Mouse (Mus musculus): Measurements from ENCODE around the gene Olfr69. TPM values are rescaled to one million over a fixed set of nuclear protein-coding genes. Genes with fewer than 3 reads are reported as not detected.
"Not testable (repeated sequence)": the region's sequence is repeated elsewhere in the genome, so short reads cannot be mapped to it uniquely, and the experiment has no call there.

Olfr69 gene
- total RNA-seq (2021) = not detected
- long read RNA-seq = 0 reads

DNA sequence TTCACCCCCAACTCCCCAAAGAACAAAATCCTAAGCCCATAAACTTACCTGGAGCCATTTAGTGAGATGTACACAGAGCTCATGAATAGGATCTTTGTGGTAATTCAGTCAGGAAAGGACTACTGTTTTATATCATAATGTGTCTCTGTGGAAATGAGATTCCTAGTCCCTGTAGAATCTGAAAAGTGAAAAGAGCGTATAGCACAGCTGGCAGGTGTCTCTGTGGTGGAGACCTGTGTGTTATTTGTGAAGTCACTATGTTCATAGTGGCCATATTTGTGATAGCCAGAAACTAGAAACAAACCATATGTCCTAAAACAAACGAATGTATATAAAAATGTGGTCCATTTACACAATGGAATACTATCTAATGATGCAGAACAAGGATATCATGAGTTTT lies at the start of gene Olfr69:
TSS of gene Olfr69 (minus strand) at position 101 of the 400 bp plus-strand sequence.
- no peak for DNase-seq (ENCODE audit: low spot score in 2 of 2)

DNA sequence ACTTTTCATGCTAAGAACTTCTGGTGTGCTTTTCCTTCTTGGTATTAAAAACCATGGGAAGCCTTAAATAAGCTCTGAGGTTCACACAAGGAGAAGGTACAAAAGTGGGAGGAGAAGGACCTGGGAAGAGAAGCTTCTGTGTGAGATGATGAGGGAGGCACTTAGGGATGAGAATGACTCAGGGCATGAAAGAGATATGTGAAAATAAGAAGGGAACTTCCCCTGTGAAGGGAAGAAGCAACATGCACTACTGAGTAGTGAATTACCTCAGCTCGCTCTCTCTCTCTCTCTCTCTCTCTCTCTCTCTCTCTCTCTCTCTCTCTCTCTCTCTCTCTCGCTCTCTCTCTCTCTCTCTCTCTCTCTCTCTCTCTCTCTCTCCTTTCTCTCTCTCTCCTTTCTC lies 43.7 kb upstream of the Olfr69 start:
- not testable (repeated sequence) for DNase-seq (ENCODE audit: low spot score in 2 of 2)

DNA sequence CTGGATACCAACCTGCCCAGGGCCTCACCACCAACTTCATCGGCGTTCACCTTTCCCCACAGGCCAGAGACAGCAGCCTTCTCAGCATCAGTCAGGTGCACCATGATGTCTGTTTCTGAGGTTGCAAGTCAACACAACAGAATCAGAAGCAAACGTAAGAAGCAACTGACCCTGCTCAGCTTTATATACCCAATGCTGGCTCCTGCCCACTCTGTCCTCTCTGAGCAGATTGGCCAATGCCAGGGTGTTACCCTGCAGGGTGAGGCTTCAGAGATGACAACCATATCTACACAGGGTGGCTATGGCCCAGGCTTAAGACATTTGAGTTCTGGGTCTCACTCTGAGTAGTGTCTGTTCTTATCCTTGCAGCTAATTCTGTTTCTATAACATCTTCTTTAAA lies 42.4 kb upstream of the Olfr69 start, which contains the start of gene Hbb-bt:
TSS of gene Hbb-bt (minus strand) at position 231 of the 400 bp plus-strand sequence.
- DNase-seq (ENCODE audit: low spot score in 2 of 2) = no peak

DNA sequence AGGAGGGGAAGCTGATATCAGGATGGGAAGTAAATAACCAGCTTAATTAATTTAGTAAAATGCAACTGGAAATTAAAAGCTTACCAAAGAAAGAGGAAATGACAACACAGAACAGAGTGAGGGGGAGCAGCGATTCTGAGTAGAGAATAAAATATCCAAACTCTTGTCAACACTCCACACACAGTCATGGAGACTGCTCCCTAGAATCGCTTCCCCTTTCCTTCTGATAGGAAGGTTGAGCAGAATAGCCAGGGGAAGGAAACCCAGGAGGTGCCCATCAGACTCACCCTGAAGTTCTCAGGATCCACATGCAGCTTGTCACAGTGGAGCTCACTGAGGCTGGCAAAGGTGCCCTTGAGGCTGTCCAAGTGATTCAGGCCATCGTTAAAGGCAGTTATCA lies 41.8 kb upstream of the Olfr69 start:
- not testable (repeated sequence) for DNase-seq (ENCODE audit: low spot score in 2 of 2)

DNA sequence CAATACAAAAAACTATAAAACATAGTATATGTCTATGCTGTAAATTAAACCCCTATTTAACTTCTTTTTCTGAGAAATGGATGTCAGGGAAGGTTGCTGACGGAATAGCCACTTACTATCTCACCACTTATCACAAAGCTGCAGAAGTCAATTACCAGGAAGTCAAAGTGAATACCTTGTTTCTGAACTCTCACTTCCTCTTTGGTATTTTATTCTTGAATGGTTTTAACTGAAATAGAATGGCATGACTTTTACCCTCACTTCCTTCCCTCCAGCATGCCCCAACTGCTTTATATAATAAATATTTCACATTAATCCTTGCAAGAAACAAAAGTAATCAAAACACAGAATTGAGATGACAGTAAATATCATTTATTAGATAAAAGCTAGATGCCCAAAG lies 40.8 kb upstream of the Olfr69 start:
- DNase-seq (ENCODE audit: low spot score in 2 of 2) = no peak

DNA sequence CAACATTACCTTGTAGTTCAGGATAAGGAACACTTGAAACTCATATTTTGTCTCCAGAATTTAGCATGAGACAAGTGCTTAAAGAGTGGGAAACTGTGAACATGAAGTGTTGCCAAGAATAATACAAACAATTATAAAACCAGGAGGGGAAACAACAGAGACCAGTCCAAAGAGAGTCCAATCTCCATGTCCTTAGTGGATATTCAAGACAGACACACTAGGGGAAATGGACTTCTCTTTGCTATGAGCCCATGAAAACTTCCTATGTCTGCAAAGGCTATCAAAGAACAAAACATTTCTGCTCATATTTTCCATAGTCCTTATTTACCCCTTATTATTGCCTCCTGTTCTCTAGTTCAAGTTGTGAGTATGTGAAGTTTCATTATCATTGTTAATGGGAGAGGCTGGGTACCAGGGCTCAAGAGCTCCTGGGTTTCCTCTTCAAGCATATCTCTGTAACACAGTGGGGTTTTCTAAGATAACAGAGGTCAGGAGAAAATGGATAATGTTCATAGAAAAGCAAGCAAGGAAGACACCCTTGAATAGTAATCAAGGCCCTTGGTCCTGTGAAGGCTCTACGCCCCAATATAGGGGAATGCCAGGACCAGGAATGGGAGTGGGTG lies 39.9 kb upstream of the Olfr69 start:
- DNase-seq (ENCODE audit: low spot score in 2 of 2) = no peak

DNA sequence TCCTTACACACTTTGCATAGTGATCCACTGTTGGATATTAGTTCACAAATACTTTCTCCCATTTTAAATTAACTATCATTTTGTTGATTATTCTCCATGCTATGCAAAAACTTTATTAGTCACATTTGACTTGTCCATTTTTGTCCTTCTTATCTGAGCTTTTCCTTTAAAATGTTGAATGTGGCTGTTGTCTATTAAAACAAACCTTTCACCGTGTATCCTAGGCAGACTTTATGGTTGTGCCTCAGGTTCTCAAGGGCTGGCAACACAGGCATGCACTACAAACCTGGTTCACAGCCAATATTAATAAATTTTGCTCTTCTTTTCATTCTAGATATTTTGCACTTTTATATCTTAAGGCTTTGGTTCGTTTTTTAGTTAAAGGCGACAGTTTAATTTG lies 39.4 kb upstream of the Olfr69 start:
- DNase-seq (ENCODE audit: low spot score in 2 of 2) = no peak

DNA sequence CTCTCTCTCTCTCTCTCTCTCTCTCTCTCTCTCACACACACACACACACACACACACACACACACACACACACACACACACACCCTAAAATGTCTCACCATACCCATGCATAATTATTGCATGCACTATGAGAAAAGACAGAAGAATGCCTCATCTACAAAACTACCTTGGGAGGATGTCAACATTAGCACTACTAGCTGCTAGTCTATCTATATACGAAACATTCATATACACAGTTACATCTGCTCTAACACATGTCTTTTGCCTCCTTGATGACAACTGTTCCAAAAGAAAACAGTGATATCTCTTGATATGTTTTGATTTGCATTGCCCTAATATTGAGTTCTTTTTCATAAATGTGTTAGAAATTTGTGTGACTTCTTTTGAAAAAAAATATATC lies 38.9 kb upstream of the Olfr69 start:
- no peak for DNase-seq (ENCODE audit: low spot score in 2 of 2)

DNA sequence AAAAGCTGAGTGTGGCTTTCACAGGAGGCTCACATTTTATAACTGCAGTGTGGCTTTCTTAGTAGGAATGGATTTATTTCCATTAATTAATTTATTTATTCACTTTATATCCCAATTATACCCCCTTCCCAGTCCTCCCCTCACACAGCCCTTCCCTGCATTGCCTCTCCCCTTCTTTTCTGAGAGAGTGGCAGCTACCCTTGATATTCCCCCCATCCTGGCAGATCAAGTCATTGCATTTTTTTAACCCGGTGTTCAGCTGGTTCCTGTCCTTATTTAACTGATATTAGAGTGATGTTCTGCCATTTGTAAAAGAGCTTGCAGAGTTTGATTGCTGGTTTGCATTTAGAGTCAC lies 38.4 kb upstream of the Olfr69 start:
- no peak for DNase-seq (ENCODE audit: low spot score in 2 of 2)

DNA sequence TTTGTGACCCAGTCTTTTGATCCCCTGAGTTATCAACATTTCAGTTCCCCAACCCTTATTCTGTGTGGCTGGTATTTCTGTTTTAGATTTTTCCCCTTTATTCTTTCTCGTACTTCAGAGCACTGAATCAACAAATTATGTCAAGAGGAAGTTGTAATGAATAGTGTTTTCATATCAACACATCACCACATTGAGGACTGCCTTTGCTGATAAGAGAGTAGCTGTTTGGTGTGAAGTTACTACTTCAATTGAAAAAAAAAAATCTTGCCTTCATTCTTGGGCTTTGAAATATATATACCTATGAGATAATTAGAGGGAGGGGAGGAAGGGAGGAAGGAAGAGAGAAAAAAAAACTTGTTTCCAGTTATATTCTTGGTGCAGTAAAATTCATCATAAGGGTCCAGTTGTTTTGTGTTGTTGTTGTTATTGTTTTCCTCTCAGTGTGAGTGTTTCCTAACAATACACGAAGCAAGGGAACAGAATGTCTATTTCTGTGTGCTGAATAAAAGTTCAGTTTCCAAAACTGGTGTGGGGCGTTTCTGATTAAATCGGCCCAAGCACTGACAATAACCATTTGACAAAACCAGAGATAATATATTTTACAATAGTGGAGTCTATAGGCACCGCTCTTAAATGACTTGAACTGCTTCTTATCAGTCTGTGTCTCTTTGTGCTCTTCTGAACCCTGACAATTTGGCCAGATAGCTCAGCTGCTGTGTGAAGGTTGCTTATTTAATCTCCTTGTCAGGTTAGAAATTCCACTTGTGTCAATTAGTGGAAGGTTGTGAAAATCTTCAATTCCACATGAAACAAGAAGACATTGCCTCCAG lies 37.8 kb upstream of the Olfr69 start:
- DNase-seq (ENCODE audit: low spot score in 2 of 2) = no peak

DNA sequence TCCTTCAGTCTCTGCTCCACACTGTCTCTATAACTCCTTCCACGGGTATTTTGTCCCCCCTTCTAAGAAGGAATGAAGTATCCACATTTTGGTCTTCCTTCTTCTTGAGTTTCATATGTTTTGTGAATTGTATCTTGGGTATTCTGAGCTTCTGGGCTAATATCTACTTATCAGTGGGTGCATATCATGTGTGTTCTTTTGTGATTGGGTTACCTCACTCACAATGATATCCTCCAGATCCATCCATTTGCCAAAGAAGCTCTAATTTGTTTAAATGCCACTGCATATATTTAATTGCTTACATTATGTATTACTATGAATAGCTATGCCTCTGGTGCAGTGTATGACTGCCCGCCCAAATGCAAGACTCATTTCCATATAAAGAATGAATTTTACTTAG lies 36.7 kb upstream of the Olfr69 start:
- not testable (repeated sequence) for DNase-seq (ENCODE audit: low spot score in 2 of 2)

DNA sequence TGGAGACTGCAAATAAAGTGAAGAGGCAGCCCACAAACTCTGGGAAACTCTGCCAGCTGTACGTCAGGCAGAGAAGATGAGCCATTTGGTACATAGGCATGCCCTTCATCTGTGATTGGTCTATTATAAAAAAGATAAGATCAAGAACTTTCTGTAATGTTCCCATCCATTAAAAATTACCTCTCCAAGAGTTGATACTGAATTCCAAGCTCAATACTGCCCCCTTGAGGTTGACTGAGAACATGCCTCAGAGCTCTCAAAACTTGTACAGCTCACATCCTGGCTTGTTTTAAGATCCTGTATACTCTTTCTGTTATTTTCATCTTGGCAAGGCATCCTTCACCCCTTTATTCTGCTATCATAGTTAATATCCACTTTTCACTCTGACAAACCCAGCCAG lies 35.5 kb upstream of the Olfr69 start:
- peak; percentile 5 to 55 for DNase-seq (ENCODE audit: low spot score in 2 of 2)

DNA sequence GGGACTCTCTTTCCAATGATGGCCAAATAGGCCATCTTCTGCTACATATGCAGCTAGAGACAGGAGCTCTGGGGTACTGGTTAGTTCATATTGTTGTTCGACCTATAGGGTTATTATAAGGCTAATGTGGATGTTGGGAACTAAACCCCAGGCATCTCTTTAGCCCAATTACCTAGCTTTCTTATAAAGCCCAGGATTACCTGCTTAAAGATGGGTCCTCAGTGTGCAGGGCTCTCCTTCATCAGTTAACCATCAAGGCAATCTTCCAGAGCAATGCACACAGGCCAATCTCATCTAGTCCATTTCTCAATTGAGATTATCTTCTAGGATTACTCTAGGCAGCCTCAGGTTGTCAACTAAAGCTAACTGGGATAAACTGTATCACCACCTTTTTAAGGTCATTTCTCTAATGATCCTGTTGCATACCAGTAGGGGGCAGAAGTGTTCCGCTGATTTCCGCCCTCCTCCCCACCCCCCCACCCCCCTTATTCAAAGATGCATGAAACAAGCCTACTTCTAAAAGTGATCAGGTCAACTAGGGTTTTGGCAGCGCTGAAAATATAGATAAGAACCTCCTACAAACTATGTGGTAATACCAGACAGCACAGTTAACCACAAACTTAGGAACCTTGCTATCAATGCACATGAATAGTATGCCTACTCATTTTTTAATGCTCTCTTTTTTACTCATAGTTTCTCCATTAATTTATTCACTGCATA lies 21.4 kb upstream of the Olfr69 start:
- no peak for DNase-seq (ENCODE audit: low spot score in 2 of 2)

DNA sequence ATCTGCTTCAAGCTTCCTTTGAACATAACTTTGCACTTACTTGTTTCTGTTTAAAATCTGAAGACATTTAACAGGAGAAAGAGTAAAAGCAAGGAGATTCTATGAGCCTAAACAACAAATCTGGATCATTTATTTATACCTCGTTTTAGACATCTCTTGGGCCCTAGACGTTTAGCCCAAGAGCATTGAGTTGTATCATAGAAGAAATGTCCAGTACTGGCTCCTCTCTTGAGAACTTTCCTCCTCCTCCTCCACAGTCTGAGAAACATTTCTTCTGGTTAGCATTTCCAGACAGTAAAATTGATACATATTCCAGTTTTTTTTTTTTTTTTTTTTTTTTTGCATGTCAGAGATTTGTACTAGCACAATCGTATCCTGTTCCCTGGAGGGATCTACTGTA lies 20.3 kb upstream of the Olfr69 start, which contains the start of gene Olfr67:
TSS of gene Olfr67 (minus strand) at position 101 of the 400 bp plus-strand sequence.
- no peak for DNase-seq (ENCODE audit: low spot score in 2 of 2)

DNA sequence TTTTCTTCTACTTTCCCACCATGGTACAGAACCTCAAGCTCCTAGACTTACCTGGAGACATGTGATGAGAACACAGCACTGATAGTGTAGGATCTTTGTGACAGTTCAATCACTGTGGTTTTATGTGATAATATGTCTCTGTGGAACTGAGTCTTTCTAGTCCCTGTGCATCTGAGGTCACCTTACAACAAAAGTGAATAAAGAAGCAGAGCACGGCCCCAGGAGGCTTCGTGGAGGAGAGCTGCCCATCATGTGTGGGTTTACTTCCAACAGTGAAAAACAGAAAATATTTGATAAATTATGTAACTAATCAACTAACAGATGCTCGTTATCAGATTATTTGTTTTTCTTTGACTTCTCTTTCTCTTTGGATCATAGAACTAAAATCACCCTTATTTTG lies 8.2 kb upstream of the Olfr69 start, which contains the start of gene Olfr68:
TSS of gene Olfr68 (minus strand) at position 101 of the 400 bp plus-strand sequence.
- DNase-seq (ENCODE audit: low spot score in 2 of 2) = no peak

DNA sequence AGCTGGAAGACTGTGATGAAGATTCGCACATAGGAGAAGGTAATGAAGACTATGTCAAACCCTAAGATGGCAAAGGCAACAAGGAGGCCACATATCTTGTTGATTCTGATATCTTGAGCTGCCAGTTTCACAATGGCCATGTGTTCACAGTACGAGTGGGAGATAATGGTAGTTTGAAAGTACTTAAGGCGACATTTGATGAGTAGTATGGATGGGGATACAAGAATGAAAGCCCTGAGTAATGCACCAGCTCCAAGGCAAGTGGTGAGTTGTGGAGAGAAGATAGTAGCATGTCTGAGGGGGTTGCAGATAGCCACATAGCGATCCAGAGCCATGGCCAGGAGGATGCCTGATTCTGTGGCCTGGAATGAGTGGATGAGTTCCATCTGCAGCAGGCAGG lies 6.3 kb upstream of the Olfr69 start:
- not testable (repeated sequence) for DNase-seq (ENCODE audit: low spot score in 2 of 2)

DNA sequence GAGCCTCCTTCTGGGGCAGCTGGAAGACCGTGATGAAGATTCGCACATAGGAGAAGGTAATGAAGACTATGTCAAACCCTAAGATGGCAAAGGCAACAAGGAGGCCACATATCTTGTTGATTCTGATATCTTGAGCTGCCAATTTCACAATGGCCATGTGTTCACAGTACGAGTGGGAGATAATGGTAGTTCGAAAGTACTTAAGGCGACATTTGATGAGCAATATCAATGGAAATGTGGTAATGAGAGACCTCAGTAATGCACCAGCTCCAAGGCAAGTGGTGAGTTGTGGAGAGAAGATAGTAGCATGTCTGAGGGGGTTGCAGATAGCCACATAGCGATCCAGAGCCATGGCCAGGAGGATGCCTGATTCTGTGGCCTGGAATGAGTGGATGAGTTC lies 3.7 kb downstream of the Olfr69 start:
- DNase-seq (ENCODE audit: low spot score in 2 of 2) = not testable (repeated sequence)

DNA sequence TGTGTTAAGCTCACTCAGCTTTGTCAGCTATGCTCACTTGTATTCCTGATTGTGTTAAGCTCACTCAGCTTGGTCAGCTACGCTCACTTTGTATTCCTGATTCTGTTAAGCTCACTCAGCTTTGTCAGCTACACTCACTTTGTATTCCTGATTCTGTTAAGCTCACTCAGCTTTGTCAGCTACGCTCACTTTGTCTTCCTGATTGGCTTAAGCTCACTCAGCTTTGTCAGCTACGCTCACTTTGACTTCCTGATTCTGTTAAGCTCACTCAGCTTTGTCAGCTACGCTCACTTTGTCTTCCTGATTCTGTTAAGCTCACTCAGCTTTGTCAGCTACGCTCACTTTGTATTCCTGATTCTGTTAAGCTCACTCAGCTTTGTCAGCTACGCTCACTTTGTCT lies 9.2 kb downstream of the Olfr69 start:
- DNase-seq (ENCODE audit: low spot score in 2 of 2) = not testable (repeated sequence)

DNA sequence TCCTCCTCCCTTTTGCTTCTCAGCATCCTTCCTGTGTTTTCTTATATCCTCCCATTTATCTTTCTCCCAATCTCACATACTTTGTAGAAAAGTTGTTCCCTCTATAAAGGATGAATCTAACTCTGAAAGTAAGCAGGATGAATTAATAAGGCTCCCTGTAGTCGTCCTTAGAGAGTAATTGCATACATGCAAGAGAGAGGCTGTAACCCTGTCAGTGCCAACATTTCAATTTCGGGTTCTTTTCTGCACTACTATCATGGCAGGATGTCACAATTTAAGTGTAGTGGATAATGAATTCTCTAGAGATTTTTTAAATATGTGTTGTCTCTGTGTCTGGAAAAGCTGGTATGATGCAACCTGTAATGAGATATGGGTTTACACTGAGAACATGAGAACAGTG lies 14.2 kb downstream of the Olfr69 start, which contains the start of gene Olfr630:
TSS of gene Olfr630 (minus strand) at position 101 of the 400 bp plus-strand sequence.
- no peak for DNase-seq (ENCODE audit: low spot score in 2 of 2)

DNA sequence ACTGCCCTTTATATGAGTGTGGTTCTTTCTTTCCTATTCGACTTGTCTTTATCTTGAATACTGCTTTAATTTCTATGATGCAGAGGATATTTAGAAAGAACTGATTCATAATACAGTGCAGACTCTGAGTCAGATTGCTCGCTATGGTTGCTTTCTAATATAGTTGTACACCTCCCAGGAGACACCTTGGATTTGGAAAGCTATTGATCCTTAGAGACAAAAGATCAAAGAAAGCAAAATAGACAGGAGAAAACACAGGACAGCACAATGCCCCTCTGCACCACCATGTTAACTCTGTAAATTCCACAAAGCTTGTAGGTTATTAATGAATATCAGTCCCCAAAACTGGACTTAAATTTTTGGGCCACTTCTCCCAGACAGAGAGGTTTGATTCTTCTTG lies 26.6 kb downstream of the Olfr69 start, which contains the start of gene Olfr629:
TSS of gene Olfr629 (minus strand) at position 101 of the 400 bp plus-strand sequence.
- no peak for DNase-seq (ENCODE audit: low spot score in 2 of 2)

DNA sequence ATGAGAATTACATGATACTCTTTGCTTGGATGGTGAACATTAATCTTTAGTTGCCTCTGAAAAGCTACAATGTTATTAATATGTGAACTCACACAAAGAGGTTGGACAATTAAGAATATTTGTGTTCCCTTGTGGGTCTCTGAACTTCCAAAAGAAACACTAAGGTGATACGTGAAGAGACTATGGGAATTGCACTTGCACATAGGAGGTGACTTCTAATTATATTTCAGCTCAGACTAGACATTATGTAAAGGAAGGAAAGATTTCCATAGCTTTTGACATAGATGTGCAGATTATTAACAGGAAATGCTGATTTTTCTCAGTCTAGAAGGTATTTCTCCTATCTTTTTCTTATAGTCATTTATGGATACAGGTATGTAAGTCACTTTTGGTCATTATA lies 41.3 kb downstream of the Olfr69 start, which contains the start of gene Olfr628:
TSS of gene Olfr628 (plus strand) at position 301 of the 400 bp plus-strand sequence.
- no peak for DNase-seq (ENCODE audit: low spot score in 2 of 2)

DNA sequence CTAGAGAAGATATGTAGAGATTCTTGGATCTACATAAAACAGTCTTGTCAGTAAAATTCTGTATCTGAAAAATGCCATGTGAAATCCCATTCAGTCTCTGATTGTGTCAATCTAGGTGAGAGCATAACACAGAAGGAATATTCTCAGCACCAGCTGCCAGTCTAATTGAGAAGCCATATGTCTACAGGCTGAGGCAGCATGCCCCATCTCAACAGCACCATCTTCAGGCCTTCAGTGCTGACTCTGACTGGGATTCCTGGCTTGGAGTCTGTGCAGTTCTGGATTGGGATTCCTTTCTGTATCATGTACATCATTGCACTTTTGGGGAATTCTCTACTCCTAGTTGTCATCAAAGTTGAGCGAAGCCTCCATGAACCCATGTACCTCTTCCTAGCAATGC lies 55.0 kb downstream of the Olfr69 start:
- peak; percentile 12 to 55 for DNase-seq (ENCODE audit: low spot score in 2 of 2)
